ENCODE assay signal across 21 mouse cellular contexts in genomic region chr7:105472607-105473006, GRCm38 (mm10). TPM values are rescaled to one million over a fixed set of nuclear protein-coding genes. Genes with fewer than 3 reads are reported as not detected.
DNase-seq lines count a peak whose midpoint lies in the region; ATAC-seq and TF ChIP-seq lines count a peak whose summit lies in the region.
"Had no signal": no experiment of that assay in that cellular context is flagged by ENCODE, and none has a peak within 500 bp of the region (broad histone marks: within the 10 kb centered on the region; RNA-seq: fewer than 3 reads in every experiment).

No protein-coding gene starts in this region.

- no peak for TF ChIP-seq POLR2A in cortical plate, adult 2 months (IDR thresholded peaks at IDR 0.05; ENCODE audit: extremely low read depth, insufficient read depth, low read length)

- H3K4me2 ChIP-seq in forebrain, embryonic 14.5 days (ENCODE audit: low read length): no peak overlapping the region
- H3K4me2 ChIP-seq in forebrain, embryonic 15.5 days (replicated peaks): no peak overlapping the region
- no peak overlapping the region for H3K4me2 ChIP-seq in intestine, postnatal 0 days (replicated peaks; ENCODE audit: low read depth)
- no peak overlapping the region for H3K4me2 ChIP-seq in intestine, embryonic 16.5 days (ENCODE audit: low read depth, low read length)
- no peak overlapping the region for H3K4me2 ChIP-seq in lung, embryonic 14.5 days
- H3K4me2 ChIP-seq: forebrain, embryonic 13.5 days; heart, embryonic 13.5 days; stomach, embryonic 15.5 days had no signal

- peak; percentile 16 for DNase-seq in forebrain, embryonic 14.5 days (ENCODE audit: low spot score)
- peak; percentile 39 for DNase-seq in lung, embryonic 14.5 days
- DNase-seq in lung, adult 18-20 months: no peak
- DNase-seq in c-Kit-positive CD71-positive TER-119-positive erythroid progenitor cells, embryonic 14.5 days (ENCODE audit: low spot score): no peak
- DNase-seq: adrenal gland, adult 8-10 months; cerebellum, adult 2 months; kidney, adult 8-10 months; kidney, postnatal 4 days; liver, postnatal 0 days; right cerebral cortex, postnatal 25 days had no signal

- H3K4me1 ChIP-seq in forebrain, embryonic 14.5 days (ENCODE audit: control insufficient read depth, insufficient read depth, low read length): no peaks in the 10 kb centered on the region
- H3K4me1 ChIP-seq in forebrain, embryonic 15.5 days: no peaks in the 10 kb centered on the region
- no peaks in the 10 kb centered on the region for H3K4me1 ChIP-seq in intestine, postnatal 0 days (replicated peaks; ENCODE audit: control insufficient read depth, insufficient read depth, low read length)
- H3K4me1 ChIP-seq in intestine, embryonic 16.5 days (ENCODE audit: control insufficient read depth, insufficient read depth, low read length): no peaks in the 10 kb centered on the region
- H3K4me1 ChIP-seq in lung, embryonic 14.5 days (ENCODE audit: insufficient read depth): no peaks in the 10 kb centered on the region
- H3K4me1 ChIP-seq in cortical plate, adult 2 months (ENCODE audit: control insufficient read depth, insufficient read depth, low read length): no peaks in the 10 kb centered on the region
- H3K4me1 ChIP-seq: forebrain, embryonic 13.5 days; limb, embryonic 10.5 days; stomach, embryonic 15.5 days had no signal

- H3K4me3 ChIP-seq in forebrain, embryonic 14.5 days (ENCODE audit: low read depth, low read length): no peak overlapping the region
- H3K4me3 ChIP-seq in forebrain, embryonic 15.5 days: no peak overlapping the region
- H3K4me3 ChIP-seq in intestine, postnatal 0 days (ENCODE audit: low read depth, low read length): no peak overlapping the region
- no peak overlapping the region for H3K4me3 ChIP-seq in intestine, embryonic 16.5 days (ENCODE audit: low read length)
- no peak overlapping the region for H3K4me3 ChIP-seq in lung, embryonic 14.5 days (ENCODE audit: low read depth, low read length)
- H3K4me3 ChIP-seq in cortical plate, adult 2 months (ENCODE audit: insufficient read depth, low read length): no peak overlapping the region
- H3K4me3 ChIP-seq: forebrain, embryonic 13.5 days; heart, embryonic 13.5 days; limb, embryonic 10.5 days; megakaryocyte, embryonic 14.5 days; stomach, embryonic 15.5 days had no signal

- WGBS in forebrain, embryonic 14.5 days: 62% methylated on average over 1 of the region's 1 CpGs
- 58% methylated on average over 1 of the region's 1 CpGs for WGBS in forebrain, embryonic 15.5 days
- 31% methylated on average over 1 of the region's 1 CpGs for WGBS in intestine, postnatal 0 days
- WGBS in intestine, embryonic 16.5 days: 31% methylated on average over 1 of the region's 1 CpGs
- WGBS in lung, embryonic 14.5 days: 43% methylated on average over 1 of the region's 1 CpGs

- H3K9me3 ChIP-seq in forebrain, embryonic 14.5 days (replicated peaks; ENCODE audit: control insufficient read depth, low read length): no peaks in the 10 kb centered on the region
- no peaks in the 10 kb centered on the region for H3K9me3 ChIP-seq in forebrain, embryonic 15.5 days
- H3K9me3 ChIP-seq in intestine, postnatal 0 days (ENCODE audit: control insufficient read depth): no peaks in the 10 kb centered on the region
- H3K9me3 ChIP-seq in intestine, embryonic 16.5 days (ENCODE audit: control insufficient read depth, low read length): no peaks in the 10 kb centered on the region
- no peaks in the 10 kb centered on the region for H3K9me3 ChIP-seq in lung, embryonic 14.5 days (ENCODE audit: low read depth, low read length)
- H3K9me3 ChIP-seq: forebrain, embryonic 13.5 days; heart, embryonic 13.5 days; limb, embryonic 10.5 days; megakaryocyte, embryonic 14.5 days; stomach, embryonic 15.5 days had no signal

- no peaks in the 10 kb centered on the region for H3K27me3 ChIP-seq in forebrain, embryonic 14.5 days (replicated peaks; ENCODE audit: control insufficient read depth, insufficient read depth, low read length)
- H3K27me3 ChIP-seq in forebrain, embryonic 15.5 days: no peaks in the 10 kb centered on the region
- no peaks in the 10 kb centered on the region for H3K27me3 ChIP-seq in intestine, postnatal 0 days (replicated peaks; ENCODE audit: control insufficient read depth, insufficient read depth, low read length)
- H3K27me3 ChIP-seq in intestine, embryonic 16.5 days (replicated peaks; ENCODE audit: control insufficient read depth, insufficient read depth, low read length): no peaks in the 10 kb centered on the region
- H3K27me3 ChIP-seq in lung, embryonic 14.5 days (ENCODE audit: insufficient read depth, low read length): no peaks in the 10 kb centered on the region
- H3K27me3 ChIP-seq: CH12.LX; forebrain, embryonic 13.5 days; heart, embryonic 13.5 days; megakaryocyte, embryonic 14.5 days; stomach, embryonic 15.5 days had no signal

- TF ChIP-seq CTCF in intestine, postnatal 0 days (IDR thresholded peaks at IDR 0.05; ENCODE audit: low read depth): peak; percentile 46
- 0 out of 2 replicates have a peak, but pooled peaks have one; percentile 15 for TF ChIP-seq CTCF in lung, embryonic 14.5 days (IDR thresholded peaks at IDR 0.05; ENCODE audit: low read depth)
- TF ChIP-seq CTCF in cortical plate, adult 2 months (IDR thresholded peaks at IDR 0.05; ENCODE audit: extremely low read depth, insufficient read depth, low read length): peak; percentile 38; the same call in 1 of the 2 replicates

- H3K36me3 ChIP-seq in forebrain, embryonic 14.5 days (ENCODE audit: control insufficient read depth, insufficient read depth, low read length): no peaks in the 10 kb centered on the region
- H3K36me3 ChIP-seq in forebrain, embryonic 15.5 days: no peaks in the 10 kb centered on the region
- no peaks in the 10 kb centered on the region for H3K36me3 ChIP-seq in intestine, postnatal 0 days (ENCODE audit: control insufficient read depth, insufficient read depth)
- no peaks in the 10 kb centered on the region for H3K36me3 ChIP-seq in intestine, embryonic 16.5 days (ENCODE audit: control insufficient read depth, insufficient read depth, low read length)
- no peaks in the 10 kb centered on the region for H3K36me3 ChIP-seq in lung, embryonic 14.5 days (ENCODE audit: insufficient read depth)
- H3K36me3 ChIP-seq: heart, embryonic 13.5 days; limb, embryonic 10.5 days; stomach, embryonic 15.5 days had no signal

- ATAC-seq in forebrain, embryonic 14.5 days: no peak
- no peak for ATAC-seq in forebrain, embryonic 15.5 days (replicated peaks)
- no peak for ATAC-seq in intestine, postnatal 0 days
- no peak for ATAC-seq in intestine, embryonic 16.5 days
- ATAC-seq in lung, embryonic 14.5 days (ENCODE audit: insufficient read depth): no peak
- ATAC-seq: forebrain, embryonic 13.5 days; liver, postnatal 0 days had no signal

- H3K9ac ChIP-seq in forebrain, embryonic 14.5 days (ENCODE audit: low read length): no peak overlapping the region
- no peak overlapping the region for H3K9ac ChIP-seq in forebrain, embryonic 15.5 days (replicated peaks)
- H3K9ac ChIP-seq in intestine, postnatal 0 days (ENCODE audit: low read depth, low read length): no peak overlapping the region
- no peak overlapping the region for H3K9ac ChIP-seq in intestine, embryonic 16.5 days (ENCODE audit: low read depth, low read length)
- H3K9ac ChIP-seq in lung, embryonic 14.5 days: no peak overlapping the region
- H3K9ac ChIP-seq: forebrain, embryonic 13.5 days; heart, embryonic 13.5 days; liver, postnatal 0 days; stomach, embryonic 15.5 days had no signal

- no peak overlapping the region for H3K27ac ChIP-seq in forebrain, embryonic 14.5 days (ENCODE audit: low read depth, low read length)
- H3K27ac ChIP-seq in forebrain, embryonic 15.5 days (replicated peaks): no peak overlapping the region
- H3K27ac ChIP-seq in intestine, postnatal 0 days (ENCODE audit: low read depth, low read length): no peak overlapping the region
- no peak overlapping the region for H3K27ac ChIP-seq in intestine, embryonic 16.5 days (ENCODE audit: low read length)
- no peak overlapping the region for H3K27ac ChIP-seq in lung, embryonic 14.5 days (ENCODE audit: low read depth)
- H3K27ac ChIP-seq in cortical plate, adult 2 months (ENCODE audit: insufficient read depth, low read length): no peak overlapping the region
- H3K27ac ChIP-seq: forebrain, embryonic 13.5 days; heart, embryonic 13.5 days; limb, embryonic 10.5 days; stomach, embryonic 15.5 days had no signal

RNA-seq across cellular contexts. Expression of gene Cavin3, which starts 9.5 kb away (rescaled TPM):
- 28.6 and 31.3 TPM in 2 replicates for polyA plus RNA-seq in forebrain, embryonic 14.5 days (2014; fragmentation: Nextera tagmentation; extraction: Ambion mirVana)
- 24.2 and 25.5 TPM in 2 replicates for polyA plus RNA-seq in forebrain, embryonic 15.5 days (2015; fragmentation: Nextera tagmentation; extraction: Ambion mirVana)
- polyA plus RNA-seq in intestine, postnatal 0 days (2015; fragmentation: Nextera tagmentation; extraction: Ambion mirVana): 79.9 and 80.1 TPM in 2 replicates
- 80.5 and 86.6 TPM in 2 replicates for polyA plus RNA-seq in intestine, embryonic 16.5 days (2015; fragmentation: Nextera tagmentation; extraction: Ambion mirVana)
- polyA plus RNA-seq in lung, embryonic 14.5 days (2014; fragmentation: Nextera tagmentation; extraction: Ambion mirVana): 96.0 and 96.1 TPM in 2 replicates
- polyA plus RNA-seq in cortical plate, adult 2 months (2012; rRNA removed): 30.9 and 32.1 TPM in 2 replicates

RNA-seq across cellular contexts. Expression of gene Cckbr, which starts 47.1 kb away (rescaled TPM):
- polyA plus RNA-seq in forebrain, embryonic 14.5 days (2014; fragmentation: Nextera tagmentation; extraction: Ambion mirVana): 1.1 and 1.6 TPM in 2 replicates
- 1.5 TPM in 2 replicates for polyA plus RNA-seq in forebrain, embryonic 15.5 days (2015; fragmentation: Nextera tagmentation; extraction: Ambion mirVana)
- 0.09 and 0.17 TPM in 2 replicates for polyA plus RNA-seq in intestine, postnatal 0 days (2015; fragmentation: Nextera tagmentation; extraction: Ambion mirVana)
- polyA plus RNA-seq in intestine, embryonic 16.5 days (2015; fragmentation: Nextera tagmentation; extraction: Ambion mirVana): 0.10 and 0.13 TPM in 2 replicates
- 0.25 and 0.39 TPM in 2 replicates for polyA plus RNA-seq in lung, embryonic 14.5 days (2014; fragmentation: Nextera tagmentation; extraction: Ambion mirVana)
- 99.5 and 100 TPM in 2 replicates for polyA plus RNA-seq in cortical plate, adult 2 months (2012; rRNA removed)
- polyA plus RNA-seq: liver, adult 2 months; liver, postnatal 0 days had no signal

Comparison
In these comparisons a context has a peak if more than half of its experiments do, and no peak if none do; other contexts are left out.
1. DNase-seq: peak in forebrain, embryonic 14.5 days (single experiment) and lung, embryonic 14.5 days (single experiment); none in lung, adult 18-20 months (0 of 2) and c-Kit-positive CD71-positive TER-119-positive erythroid progenitor cells, embryonic 14.5 days (single experiment).
2. RNA of gene Cckbr, which starts 47.1 kb away (polyA plus RNA-seq): 99.5 to 100 TPM in cortical plate, adult 2 months; 1.5 TPM in forebrain, embryonic 15.5 days, 1.1 to 1.6 TPM in forebrain, embryonic 14.5 days, 0.25 to 0.39 TPM in lung, embryonic 14.5 days, 0.09 to 0.17 TPM in intestine, postnatal 0 days and 0.10 to 0.13 TPM in intestine, embryonic 16.5 days; every median in the first group is over 10 times any median in the second.
3. Peak in every context shown above with its lines, with median percentiles within 50 percentile points of each other: CTCF ChIP-seq.